Mouse (Mus musculus): ENCODE data around the gene Gm44973.
"Not testable (repeated sequence)": the region's sequence is repeated elsewhere in the genome, so short reads cannot be mapped to it uniquely, and the experiment has no call there.

Gene Gm44973

GRCm38 (mm10) chr7:5015118-5016001 lies at the start of gene Gm44973:
Gene Gm44973, plus strand, starts transcription at chr7:5015496.
- DNase-seq, result peak; percentile 92 to 95

- DNase-seq, result no peak
Measured at GRCm38 (mm10) chr7:4971068-4971467, 44.2 kb upstream of the Gm44973 start, which contains the start of gene Sbk3. Gene Sbk3, minus strand, starts transcription at chr7:4971168.

- DNase-seq, result peak in 1 of 2 experiments; percentile 39
Measured at GRCm38 (mm10) chr7:4971710-4972109, 43.6 kb upstream of the Gm44973 start.

DNA sequence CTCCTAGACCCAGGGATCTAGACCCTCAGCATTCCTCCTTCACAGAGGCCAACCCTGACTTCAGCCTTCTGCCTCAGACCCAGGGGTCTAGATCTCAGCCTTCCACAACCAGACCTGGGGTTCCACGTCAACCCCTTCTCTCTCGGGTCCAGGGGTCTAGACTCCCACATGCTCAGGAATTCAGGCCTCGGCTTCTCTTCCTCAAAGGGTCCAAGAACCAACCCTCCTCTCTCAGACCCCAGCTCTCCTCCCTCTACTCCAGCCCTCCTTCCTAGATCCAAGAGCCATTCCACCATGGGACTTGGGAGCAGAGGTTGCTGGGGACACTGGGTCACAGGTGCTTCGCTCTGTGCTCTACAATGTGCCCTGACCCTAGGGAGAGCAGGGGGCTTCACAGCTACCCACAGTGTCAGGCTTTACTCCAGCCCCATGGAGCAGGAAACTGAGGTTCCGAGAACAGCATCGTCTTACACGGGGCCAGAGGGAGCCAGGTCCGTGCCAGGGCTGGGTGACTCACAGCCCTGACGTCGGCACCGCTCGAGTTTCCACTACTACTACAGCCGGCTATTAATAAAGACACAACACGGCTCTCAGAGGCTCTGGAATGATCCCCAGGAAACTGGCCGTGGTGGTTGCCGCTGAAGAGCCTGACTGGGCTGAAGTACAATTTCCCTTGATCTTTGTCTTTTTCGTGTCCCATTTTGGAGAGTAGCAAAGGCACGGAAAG lies 42.8 kb upstream of the Gm44973 start:
- DNase-seq, result peak; percentile 54 to 65

DNA sequence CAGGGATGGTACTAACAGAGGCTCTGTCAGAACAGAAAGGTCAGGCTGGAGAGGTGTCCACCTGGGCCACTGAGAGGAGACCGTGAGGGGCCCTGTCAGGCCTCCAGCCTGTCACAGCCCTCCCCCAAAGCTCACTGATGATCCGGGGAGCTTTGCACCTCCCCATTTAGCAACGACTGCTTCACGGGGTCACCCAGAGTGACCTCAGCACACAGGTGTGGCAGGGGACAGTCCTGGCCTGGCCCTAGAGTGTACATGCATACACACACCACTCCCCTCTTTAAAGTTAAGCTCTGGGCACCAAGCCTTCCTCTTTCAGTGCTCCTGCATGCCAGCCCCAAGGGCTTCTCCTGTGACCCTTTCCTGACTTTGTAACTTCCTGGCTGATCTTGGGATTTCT lies 39.8 kb upstream of the Gm44973 start:
- no peak for DNase-seq

DNA sequence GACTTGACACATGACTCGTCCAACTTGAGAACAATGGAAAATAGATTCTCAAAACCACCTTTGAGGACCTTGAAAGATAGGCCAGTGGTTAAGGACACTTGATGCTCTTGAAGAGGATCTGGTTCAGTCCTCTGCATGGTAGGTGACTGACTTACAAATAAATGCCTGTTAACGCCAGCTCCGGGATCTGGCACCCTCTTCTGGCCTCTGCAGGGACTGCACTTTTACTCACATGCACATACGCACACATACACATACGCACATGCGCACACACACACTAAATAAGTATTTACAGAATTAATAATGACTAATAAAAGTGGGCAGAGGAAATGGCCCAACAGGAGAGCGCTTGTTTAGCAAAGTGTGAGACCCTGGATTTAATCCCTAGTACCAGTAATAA lies 38.5 kb upstream of the Gm44973 start:
- DNase-seq, result no peak

GRCm38 (mm10) chr7:4988250-4988649 lies 27.0 kb upstream of the Gm44973 start:
- peak in 1 of 2 experiments; percentile 26 for DNase-seq

DNA sequence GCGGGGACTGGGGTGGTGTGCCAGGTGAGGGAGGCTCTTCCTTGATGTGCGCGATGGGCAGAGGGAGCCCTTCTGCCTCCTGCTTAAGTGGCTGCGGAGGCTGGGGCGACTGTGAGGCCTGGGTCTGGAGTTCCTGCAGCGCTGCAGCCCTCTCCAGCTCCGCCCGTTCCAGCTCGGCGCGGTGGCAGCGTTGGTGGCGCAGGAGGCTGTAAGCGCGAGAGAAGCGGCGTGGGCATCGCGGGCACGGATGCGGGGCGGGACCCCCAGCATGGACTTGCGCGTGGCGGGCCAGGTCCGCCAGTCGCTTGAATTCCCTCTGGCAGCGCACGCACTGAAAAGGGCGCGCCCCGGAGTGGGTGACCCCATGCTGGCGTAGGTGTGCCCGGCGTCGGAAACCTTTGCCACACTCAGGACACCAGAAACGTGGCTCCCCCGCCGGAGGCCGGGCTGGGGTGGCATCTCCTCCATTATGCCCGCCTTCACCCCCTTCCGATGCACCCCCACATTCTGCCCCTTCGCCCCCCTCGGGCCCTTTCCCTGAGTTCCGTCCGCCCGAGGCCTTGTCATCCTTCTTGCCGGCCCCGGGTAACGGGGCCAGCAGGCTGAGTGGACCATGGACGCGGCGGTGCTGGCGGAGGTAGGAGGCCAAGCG lies 21.8 kb upstream of the Gm44973 start:
- DNase-seq, result no peak

DNA sequence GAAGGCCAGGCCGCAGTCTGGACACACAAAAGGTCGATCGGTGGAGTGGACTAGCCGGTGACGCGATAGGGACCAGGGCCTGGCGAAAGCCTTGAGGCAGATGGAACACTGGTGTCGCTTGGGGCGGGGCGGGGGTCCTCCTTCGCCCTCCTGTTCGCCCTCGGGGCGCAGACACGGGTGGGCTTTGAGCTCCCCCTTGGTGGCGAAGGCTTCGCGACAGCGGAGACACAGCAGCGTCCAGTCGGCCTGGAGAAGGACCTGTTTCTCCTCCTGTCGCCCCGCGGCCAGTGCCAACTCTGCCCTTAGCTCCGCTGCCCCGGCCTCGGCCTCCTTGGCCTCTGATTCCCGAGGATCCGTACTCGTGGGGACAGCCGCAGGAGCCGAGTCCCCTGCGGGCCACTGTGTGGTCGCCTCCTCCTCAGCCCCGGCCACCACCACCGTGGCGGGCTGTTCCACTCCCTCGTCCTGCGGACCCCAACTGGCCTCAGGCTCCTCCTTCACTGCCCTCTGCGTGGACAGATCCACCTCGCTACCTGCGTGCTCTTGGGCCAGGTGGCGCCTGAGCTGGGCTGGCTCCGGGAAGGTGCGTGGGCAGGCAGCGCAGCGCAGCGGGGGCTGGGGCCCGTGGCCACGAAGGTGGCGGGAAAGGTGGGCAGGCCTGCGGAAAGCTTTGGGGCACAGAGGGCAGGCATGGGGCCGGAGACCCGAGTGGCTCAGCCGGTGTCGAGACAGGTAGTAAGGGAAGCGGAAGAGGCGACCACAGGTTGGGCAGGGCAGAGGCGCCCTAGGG lies 21.1 kb upstream of the Gm44973 start:
- DNase-seq, result no peak

DNA sequence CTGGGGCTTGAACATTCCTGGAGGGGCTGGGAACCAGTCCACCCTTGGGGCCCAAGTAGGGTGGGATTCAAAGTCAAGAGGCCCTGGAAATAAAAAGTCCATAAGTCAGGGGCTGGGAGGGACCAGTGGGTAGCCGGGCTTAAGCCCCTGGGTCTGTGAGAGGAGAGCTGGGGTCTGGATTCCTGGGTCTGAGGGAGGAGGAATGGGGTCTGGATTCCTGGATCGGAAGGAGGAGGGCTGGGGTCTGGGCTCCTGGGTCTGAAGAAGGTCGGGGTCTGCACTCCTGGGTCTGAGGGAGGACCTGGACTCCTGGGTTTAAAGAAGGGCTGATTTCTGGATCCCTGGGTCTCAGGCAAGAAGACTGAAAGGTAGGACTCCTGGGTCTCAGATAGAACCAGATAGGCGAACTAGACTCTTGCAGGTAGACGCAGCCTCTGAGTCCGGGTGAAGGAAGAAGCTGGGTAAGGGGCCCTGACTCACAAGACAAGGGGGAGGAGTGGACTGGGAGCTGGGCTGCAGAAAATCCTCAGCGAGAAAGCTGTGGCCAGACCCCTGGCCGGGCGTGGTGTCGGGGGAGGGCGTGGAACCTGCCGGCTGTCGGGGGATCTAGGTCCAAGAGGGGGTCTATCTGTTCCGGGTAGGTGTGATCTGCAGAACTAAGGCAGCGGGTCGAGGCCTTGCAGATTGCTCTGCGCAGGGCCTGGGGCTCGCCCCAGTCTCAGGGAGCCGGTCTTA lies 19.9 kb upstream of the Gm44973 start:
- no peak for DNase-seq

GRCm38 (mm10) chr7:4996003-4996895 lies 19.0 kb upstream of the Gm44973 start, which contains the start of gene Zfp579:
Gene Zfp579, minus strand, starts transcription at chr7:4996158.
- peak; percentile 90 to 92 for DNase-seq

DNA sequence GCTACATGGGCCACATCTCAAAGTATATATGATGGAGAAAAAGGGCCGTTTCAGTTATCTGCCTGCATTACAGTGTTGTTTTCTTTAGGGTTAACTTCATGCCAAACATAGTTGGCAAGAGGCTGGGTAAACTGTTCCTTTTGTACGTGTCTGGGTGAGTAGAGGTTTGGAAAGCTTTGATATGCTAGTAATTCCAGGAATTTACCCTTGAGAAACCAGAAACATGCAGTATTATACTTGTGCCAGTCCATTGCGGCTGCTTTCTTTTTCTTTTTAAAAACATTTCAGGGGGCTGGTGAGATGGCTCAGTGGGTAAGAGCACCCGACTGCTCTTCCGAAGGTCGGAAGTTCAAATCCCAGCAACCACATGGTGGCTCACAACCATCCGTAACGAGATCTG lies 18.4 kb upstream of the Gm44973 start:
- DNase-seq, result no peak

GRCm38 (mm10) chr7:4999876-5000275 lies 15.4 kb upstream of the Gm44973 start:
- DNase-seq, result no peak

DNA sequence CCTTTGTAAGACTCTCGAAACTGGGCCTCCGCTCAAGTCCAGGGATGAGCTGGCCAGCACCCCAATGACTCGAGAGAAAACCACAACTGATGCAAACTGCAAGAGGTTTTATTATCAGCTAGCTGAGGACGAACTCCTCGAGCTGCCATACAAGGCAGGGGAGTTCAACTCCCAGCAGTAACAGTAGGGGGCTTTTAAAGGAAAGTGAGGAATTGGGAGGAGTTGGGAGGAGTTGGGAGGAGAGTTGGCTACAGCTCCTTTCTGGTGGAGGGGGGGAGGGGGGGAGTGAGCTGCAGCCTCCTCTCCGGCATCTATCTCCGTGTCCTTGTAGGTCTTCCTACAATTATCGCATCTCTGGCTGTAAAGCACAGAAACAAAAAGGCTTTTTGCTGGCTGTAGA lies 12.4 kb upstream of the Gm44973 start:
- DNase-seq, result not testable (repeated sequence)

DNA sequence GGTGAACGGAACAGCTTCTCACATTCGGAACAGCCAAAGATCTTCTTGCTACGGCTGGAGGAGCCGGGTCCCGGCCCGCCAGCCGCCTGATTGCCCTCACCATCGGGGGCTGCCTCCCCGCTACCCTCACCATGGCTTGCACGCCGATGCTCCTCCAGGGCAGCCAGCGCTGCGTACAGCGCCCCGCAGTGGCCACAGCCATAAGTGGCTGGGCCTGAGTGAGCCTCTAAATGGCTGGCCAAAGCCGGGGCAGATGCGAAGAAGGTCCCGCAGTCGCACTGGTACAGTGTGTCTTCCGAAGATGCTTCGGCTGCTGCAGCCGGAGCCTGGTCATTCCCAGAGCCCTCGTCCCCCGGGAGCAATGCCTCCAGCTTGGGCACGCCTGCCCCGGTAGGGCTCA lies 7.1 kb upstream of the Gm44973 start:
- DNase-seq, result no peak

DNA sequence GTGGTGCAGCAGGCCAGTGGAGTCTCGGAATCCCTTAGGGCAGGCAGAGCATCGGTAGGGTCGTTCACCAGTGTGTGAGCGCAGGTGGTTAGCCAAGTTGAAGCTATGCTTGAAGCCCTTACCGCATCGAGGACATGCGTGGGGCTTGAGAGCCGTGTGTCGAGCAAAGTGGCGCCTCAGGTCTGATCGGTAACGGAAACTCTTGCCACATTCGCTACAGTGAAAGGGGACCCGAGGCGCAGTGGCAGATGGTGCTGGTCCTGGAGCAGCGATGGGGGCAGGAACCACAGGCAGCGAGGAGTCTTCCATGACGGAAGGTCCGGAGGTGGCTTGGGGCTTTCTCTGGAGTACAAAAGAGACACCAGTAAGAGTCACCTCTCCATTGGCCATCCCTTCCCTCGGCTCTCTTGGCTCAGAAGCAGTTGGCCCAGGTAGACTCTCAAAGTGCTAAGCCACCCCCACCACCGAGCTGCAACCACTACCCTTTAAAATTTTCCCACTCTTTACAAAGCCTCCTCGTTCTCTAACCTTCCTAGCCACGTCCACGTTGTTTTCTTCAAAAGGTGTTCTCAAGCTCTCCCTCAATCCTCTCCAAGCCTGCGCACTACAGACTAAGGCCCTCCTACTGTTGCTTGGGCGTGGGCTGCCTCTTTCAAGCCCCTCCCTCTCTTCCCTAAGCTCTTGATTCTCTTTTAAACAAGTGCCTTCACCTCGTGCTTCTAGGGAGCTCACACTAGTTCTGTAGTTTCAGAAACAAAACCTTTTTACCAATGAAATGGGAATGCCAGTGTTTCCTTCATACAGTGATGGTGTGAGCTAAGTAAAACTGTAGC lies 2.4 kb upstream of the Gm44973 start:
- DNase-seq, result peak; percentile 61 to 62

DNA sequence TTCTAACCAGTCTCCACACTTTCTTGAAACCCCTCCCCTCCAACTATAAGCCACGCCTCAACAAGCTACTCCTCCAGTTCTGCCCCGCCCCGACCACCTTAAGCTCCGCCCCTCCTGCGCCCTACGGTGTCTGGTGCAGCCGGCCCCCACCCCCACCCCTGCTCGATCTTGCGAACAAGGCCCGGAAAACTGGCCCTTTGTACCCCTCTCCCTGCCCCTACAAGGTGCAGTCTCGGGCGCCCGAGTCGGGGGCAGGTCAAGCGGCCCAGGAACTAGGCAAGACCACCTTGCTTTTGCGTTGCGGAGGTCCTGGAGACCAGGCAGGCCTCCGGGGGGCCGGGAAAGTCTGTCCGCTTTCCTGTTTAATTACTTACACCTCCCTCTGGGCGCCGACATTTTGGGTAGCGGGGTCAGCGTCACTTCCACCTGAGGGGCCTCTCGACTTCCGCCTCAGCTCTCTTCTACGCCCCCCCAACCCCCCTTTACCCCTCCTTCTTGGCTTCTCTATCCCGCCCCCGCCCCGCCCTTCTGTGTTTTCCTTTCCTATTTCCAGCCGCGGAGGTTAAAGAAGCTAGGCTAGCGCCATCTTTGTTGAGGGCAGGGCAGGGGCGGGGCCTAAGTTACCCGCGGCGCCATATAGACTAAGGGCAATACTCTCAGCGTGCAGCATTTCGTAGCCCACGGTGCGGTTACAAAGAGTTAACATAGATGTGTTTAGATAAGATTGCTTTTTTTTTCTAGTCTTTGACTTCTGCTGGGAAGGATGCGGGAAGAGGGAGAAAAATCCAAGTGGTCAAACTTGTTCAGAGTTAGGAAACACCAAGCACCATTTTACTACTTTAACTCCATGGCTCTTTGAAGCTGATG lies 812 bp upstream of the Gm44973 start, which contains the start of the genes Zfp524 and Fiz1:
Gene Zfp524, plus strand, starts transcription at position 165 of the 867 bp plus-strand sequence.
Gene Fiz1, minus strand, starts transcription at position 447 of the 867 bp plus-strand sequence.
- peak; percentile 97 for DNase-seq

GRCm38 (mm10) chr7:5016057-5016456 lies 761 bp downstream of the Gm44973 start:
- no peak for DNase-seq
